Mouse (Mus musculus) hindbrain, embryonic 12.5 days (tissue): ENCODE measurements around the gene Zmynd11. TPM values are rescaled to one million over a fixed set of nuclear protein-coding genes. Genes with fewer than 3 reads are reported as not detected.
A peak's percentile ranks its signal among the peaks of the same experiment; 100 is the strongest.
"Not testable (repeated sequence)": the region's sequence is repeated elsewhere in the genome, so short reads cannot be mapped to it uniquely, and the experiment has no call there.

ENCODE experiments used
- ATAC-seq: fragments of 200-750 bp; cut with Nextera tagmentation; 2 replicates; pipeline ENCODE4 v1.8.0; 2017; ENCODE audit warnings: moderate TSS enrichment; ENCODE audit not compliant: low FRiP score
- H3K27ac ChIP-seq: fragments of 300-500 bp; sonication (generic); 2 replicates; pipeline ENCODE4 v1.5.1; 2016; ENCODE audit warnings: mild to moderate bottlenecking
- H3K27me3 ChIP-seq: fragments of 300-500 bp; sonication (generic); 2 replicates; pipeline ENCODE4 v1.6.1; 2016; ENCODE audit warnings: mild to moderate bottlenecking
- H3K36me3 ChIP-seq: fragments of 300-500 bp; sonication (generic); 2 replicates; pipeline ENCODE4 v1.6.1; 2016; ENCODE audit warnings: mild to moderate bottlenecking
- H3K4me1 ChIP-seq: fragments of 300-500 bp; sonication (generic); 2 replicates; pipeline ENCODE4 v1.6.1; 2016
- H3K4me2 ChIP-seq: fragments of 300-500 bp; sonication (generic); replicated peaks from 2 replicates; pipeline ENCODE4 v1.6.1; 2016; ENCODE audit warnings: mild to moderate bottlenecking
- H3K4me3 ChIP-seq: fragments of 300-500 bp; sonication (generic); 2 replicates; pipeline ENCODE4 v1.5.1; 2016; ENCODE audit warnings: mild to moderate bottlenecking
- H3K9ac ChIP-seq: fragments of 300-500 bp; sonication (generic); 2 replicates; pipeline ENCODE4 v1.6.1; 2016; ENCODE audit warnings: mild to moderate bottlenecking, moderate library complexity
- H3K9me3 ChIP-seq: fragments of 300-500 bp; sonication (generic); replicated peaks from 2 replicates; pipeline ENCODE4 v1.6.1; 2016; ENCODE audit warnings: mild to moderate bottlenecking
- WGBS: fragments of 180-500 bp; shearing (Covaris S2); methylation state at CpG from one replicate; pipeline ENCODE4 v1.1.7; 2016; 5-methylcytosine and 5-hydroxymethylcytosine counted together
- polyA plus RNA-seq: library from polyadenylated mRNA; unstranded; fragments of >200 nt; fragmentation: Nextera tagmentation; extraction: Ambion mirVana; gene quantifications from 2 replicates; pipeline ENCODE4 v1.2.1, GENCODE M21; 2016

Zmynd11 gene
- polyA plus RNA-seq, 1 experiment from 2014 or later, result 158 TPM

GRCm38 (mm10) chr13:9760057-9760456, 5.1 kb downstream of the Zmynd11 start:
- H3K9ac ChIP-seq, result no peak overlapping the region
- 46% methylated on average over 6 of the region's 6 CpGs for WGBS
- no peak overlapping the region for H3K27ac ChIP-seq
- ATAC-seq, result no peak
- no peaks in the 10 kb centered on the region for H3K9me3 ChIP-seq
- no peaks in the 10 kb centered on the region for H3K27me3 ChIP-seq
- H3K4me3 ChIP-seq, result no peak overlapping the region
- peaks cover 41% of the 10 kb centered on the region for H3K4me1 ChIP-seq
- H3K36me3 ChIP-seq, result no peaks in the 10 kb centered on the region
- no peak overlapping the region for H3K4me2 ChIP-seq

GRCm38 (mm10) chr13:9757842-9758491, 7.2 kb downstream of the Zmynd11 start:
- no peak for ATAC-seq
- Histone ChIP-seq H3K4me2 (no peak overlapping the region), H3K9ac (no peak overlapping the region), H3K4me1 (peaks cover 48% of the 10 kb centered on the region), H3K27me3 (no peaks in the 10 kb centered on the region), H3K9me3 (no peaks in the 10 kb centered on the region), H3K4me3 (no peak overlapping the region), H3K27ac (peak overlapping the region; percentile 44; the same call in 1 of the 2 replicates), H3K36me3 (no peaks in the 10 kb centered on the region)
- 52% methylated on average over 9 of the region's 9 CpGs for WGBS

- Histone ChIP-seq H3K4me2 (no peak overlapping the region), H3K9ac (no peak overlapping the region), H3K27ac (0 out of 2 replicates have a peak overlapping the region, but pooled peaks have one; percentile 30), H3K9me3 (no peaks in the 10 kb centered on the region), H3K27me3 (no peaks in the 10 kb centered on the region), H3K36me3 (no peaks in the 10 kb centered on the region), H3K4me3 (no peak overlapping the region), H3K4me1 (peaks cover 26% of the 10 kb centered on the region)
- 62% methylated on average over 3 of the region's 3 CpGs for WGBS
- ATAC-seq, result no peak
Measured at GRCm38 (mm10) chr13:9753706-9754105, 11.4 kb downstream of the Zmynd11 start.

GRCm38 (mm10) chr13:9750320-9750719, 14.8 kb downstream of the Zmynd11 start:
- WGBS, result 63% methylated on average over 1 of the region's 1 CpGs
- H3K36me3 ChIP-seq, result no peaks in the 10 kb centered on the region
- no peak overlapping the region for H3K9ac ChIP-seq
- H3K4me1 ChIP-seq, result peaks cover 16% of the 10 kb centered on the region
- H3K4me3 ChIP-seq, result no peak overlapping the region
- H3K9me3 ChIP-seq, result no peaks in the 10 kb centered on the region
- no peak overlapping the region for H3K4me2 ChIP-seq
- no peak overlapping the region for H3K27ac ChIP-seq
- no peak for ATAC-seq
- H3K27me3 ChIP-seq, result no peaks in the 10 kb centered on the region

GRCm38 (mm10) chr13:9749796-9750195, 15.3 kb downstream of the Zmynd11 start:
- no peak overlapping the region for H3K4me2 ChIP-seq
- H3K4me3 ChIP-seq, result no peak overlapping the region
- no peak overlapping the region for H3K9ac ChIP-seq
- H3K9me3 ChIP-seq, result no peaks in the 10 kb centered on the region
- H3K36me3 ChIP-seq, result no peaks in the 10 kb centered on the region
- H3K4me1 ChIP-seq, result peaks cover 16% of the 10 kb centered on the region
- no peaks in the 10 kb centered on the region for H3K27me3 ChIP-seq
- 90% methylated on average over 4 of the region's 4 CpGs for WGBS
- H3K27ac ChIP-seq, result no peak overlapping the region
- ATAC-seq, result no peak

GRCm38 (mm10) chr13:9738190-9738589, 26.9 kb downstream of the Zmynd11 start:
- H3K4me2 ChIP-seq, result no peak overlapping the region
- no peak overlapping the region for H3K4me3 ChIP-seq
- ATAC-seq, result no peak
- H3K4me1 ChIP-seq, result no peaks in the 10 kb centered on the region; the same call in 1 of the 2 replicates
- WGBS, result 69% methylated on average over 2 of the region's 2 CpGs
- H3K27me3 ChIP-seq, result no peaks in the 10 kb centered on the region
- H3K9ac ChIP-seq, result no peak overlapping the region
- H3K36me3 ChIP-seq, result 0 out of 2 replicates have a peak, but pooled peaks cover 2% of the 10 kb centered on the region
- H3K27ac ChIP-seq, result no peak overlapping the region
- no peaks in the 10 kb centered on the region for H3K9me3 ChIP-seq

GRCm38 (mm10) chr13:9737024-9737423, 28.1 kb downstream of the Zmynd11 start:
- no peak for ATAC-seq

GRCm38 (mm10) chr13:9732262-9732661, 32.9 kb downstream of the Zmynd11 start:
- not testable (repeated sequence) for H3K27ac ChIP-seq, ATAC-seq
- WGBS, result 95% methylated on average over 4 of the region's 5 CpGs

More at GRCm38 (mm10) chr13:9737024-9737423, 28.1 kb downstream of the Zmynd11 start:
- H3K4me1 ChIP-seq, result no peaks in the 10 kb centered on the region; the same call in 1 of the 2 replicates
- no peak overlapping the region for H3K4me2 ChIP-seq
- H3K36me3 ChIP-seq, result 0 out of 2 replicates have a peak, but pooled peaks cover 3% of the 10 kb centered on the region
- WGBS, result 83% methylated on average over 5 of the region's 5 CpGs
- no peak overlapping the region for H3K27ac ChIP-seq
- no peak overlapping the region for H3K9ac ChIP-seq
- H3K9me3 ChIP-seq, result no peaks in the 10 kb centered on the region
- no peaks in the 10 kb centered on the region for H3K27me3 ChIP-seq
- no peak overlapping the region for H3K4me3 ChIP-seq

GRCm38 (mm10) chr13:9729073-9729472, 36.1 kb downstream of the Zmynd11 start:
- Histone ChIP-seq H3K4me1 (no peaks in the 10 kb centered on the region), H3K36me3 (peaks cover 18% of the 10 kb centered on the region; the same call in 1 of the 2 replicates), H3K27ac (no peak overlapping the region), H3K4me3 (no peak overlapping the region), H3K27me3 (no peaks in the 10 kb centered on the region), H3K9ac (no peak overlapping the region), H3K9me3 (no peaks in the 10 kb centered on the region), H3K4me2 (no peak overlapping the region)
- no peak for ATAC-seq
- WGBS, result 86% methylated on average over 1 of the region's 1 CpGs

More at GRCm38 (mm10) chr13:9732262-9732661, 32.9 kb downstream of the Zmynd11 start:
- not testable (repeated sequence) for H3K9me3 ChIP-seq, H3K9ac ChIP-seq, H3K4me3 ChIP-seq, H3K27me3 ChIP-seq, H3K36me3 ChIP-seq, H3K4me1 ChIP-seq, H3K4me2 ChIP-seq

- H3K4me3 ChIP-seq, result no peak overlapping the region
- no peak overlapping the region for H3K9ac ChIP-seq
- H3K4me2 ChIP-seq, result no peak overlapping the region
- no peak overlapping the region for H3K27ac ChIP-seq
- no peaks in the 10 kb centered on the region for H3K9me3 ChIP-seq
- peaks cover 11% of the 10 kb centered on the region for H3K36me3 ChIP-seq
- no peaks in the 10 kb centered on the region for H3K4me1 ChIP-seq
- 96% methylated on average over 1 of the region's 1 CpGs for WGBS
- ATAC-seq, result no peak
- no peaks in the 10 kb centered on the region for H3K27me3 ChIP-seq
Measured at GRCm38 (mm10) chr13:9715224-9715623, 49.9 kb downstream of the Zmynd11 start.

GRCm38 (mm10) chr13:9713462-9714134, 51.5 kb downstream of the Zmynd11 start:
- Histone ChIP-seq H3K4me3 (no peak overlapping the region), H3K9ac (no peak overlapping the region), H3K27ac (no peak overlapping the region), H3K9me3 (no peaks in the 10 kb centered on the region), H3K36me3 (peaks cover 9% of the 10 kb centered on the region; the same call in 1 of the 2 replicates), H3K4me2 (no peak overlapping the region), H3K27me3 (no peaks in the 10 kb centered on the region), H3K4me1 (no peaks in the 10 kb centered on the region)
- 90% methylated on average over 6 of the region's 6 CpGs for WGBS
- no peak for ATAC-seq

GRCm38 (mm10) chr13:9712971-9713370, 52.2 kb downstream of the Zmynd11 start:
- no peaks in the 10 kb centered on the region for H3K4me1 ChIP-seq
- no peak overlapping the region for H3K4me2 ChIP-seq
- H3K9ac ChIP-seq, result no peak overlapping the region
- H3K9me3 ChIP-seq, result no peaks in the 10 kb centered on the region
- 91% methylated on average over 3 of the region's 3 CpGs for WGBS
- H3K36me3 ChIP-seq, result peaks cover 12% of the 10 kb centered on the region; the same call in 1 of the 2 replicates
- H3K4me3 ChIP-seq, result no peak overlapping the region
- no peak for ATAC-seq
- no peak overlapping the region for H3K27ac ChIP-seq
- H3K27me3 ChIP-seq, result no peaks in the 10 kb centered on the region
